Mouse (Mus musculus): ENCODE measurements around the gene Fam189a2. TPM values are rescaled to one million over a fixed set of nuclear protein-coding genes. Genes with fewer than 3 reads are reported as not detected.

The Fam189a2 gene
- polyA plus RNA-seq, 1 experiment, result 0.80 TPM

GRCm38 (mm10) chr19:23956299-23956975, 74.4 kb downstream of the Fam189a2 start:
- H3K4me1 ChIP-seq (ENCODE audit: control insufficient read depth, insufficient read depth, low read length), result no peaks in the 10 kb centered on the region
- no peak for TF ChIP-seq POLR2A (IDR thresholded peaks at IDR 0.05; ENCODE audit: borderline replicate concordance, control insufficient read depth, low read depth, low read length)
- TF ChIP-seq CTCF (IDR thresholded peaks at IDR 0.05; ENCODE audit: control insufficient read depth, insufficient read depth, low read length), result no peak
- no peak overlapping the region for H3K27ac ChIP-seq (ENCODE audit: control insufficient read depth, insufficient read depth, low read depth, low read length, poor library complexity)
- no peak overlapping the region for H3K4me3 ChIP-seq (replicated peaks; ENCODE audit: control insufficient read depth, low read depth, low read length)
- WGBS, result 71% methylated on average over 17 of the region's 17 CpGs

- H3K27ac ChIP-seq (ENCODE audit: control insufficient read depth, insufficient read depth, low read depth, low read length, poor library complexity), result no peak overlapping the region
- WGBS, result 88% methylated on average over 8 of the region's 8 CpGs
Measured at GRCm38 (mm10) chr19:23955461-23955860, 75.4 kb downstream of the Fam189a2 start.

GRCm38 (mm10) chr19:23948301-23949000, 82.4 kb downstream of the Fam189a2 start:
- no peak for TF ChIP-seq POLR2A (IDR thresholded peaks at IDR 0.05; ENCODE audit: borderline replicate concordance, control insufficient read depth, low read depth, low read length)
- no peak for TF ChIP-seq CTCF (IDR thresholded peaks at IDR 0.05; ENCODE audit: control insufficient read depth, insufficient read depth, low read length)
- 70% methylated on average over 12 of the region's 12 CpGs for WGBS

More at GRCm38 (mm10) chr19:23955461-23955860, 75.4 kb downstream of the Fam189a2 start:
- Histone ChIP-seq H3K4me1 (ENCODE audit: control insufficient read depth, insufficient read depth, low read length) (no peaks in the 10 kb centered on the region), H3K4me3 (replicated peaks; ENCODE audit: control insufficient read depth, low read depth, low read length) (no peak overlapping the region)
- TF ChIP-seq POLR2A (IDR thresholded peaks at IDR 0.05; ENCODE audit: borderline replicate concordance, control insufficient read depth, low read depth, low read length) (no peak), CTCF (IDR thresholded peaks at IDR 0.05; ENCODE audit: control insufficient read depth, insufficient read depth, low read length) (no peak)

GRCm38 (mm10) chr19:23947871-23948270, 82.9 kb downstream of the Fam189a2 start:
- Histone ChIP-seq H3K27ac (ENCODE audit: control insufficient read depth, insufficient read depth, low read depth, low read length, poor library complexity) (no peak overlapping the region), H3K4me3 (replicated peaks; ENCODE audit: control insufficient read depth, low read depth, low read length) (no peak overlapping the region), H3K4me1 (ENCODE audit: control insufficient read depth, insufficient read depth, low read length) (no peaks in the 10 kb centered on the region)
- TF ChIP-seq POLR2A (IDR thresholded peaks at IDR 0.05; ENCODE audit: borderline replicate concordance, control insufficient read depth, low read depth, low read length), result no peak
- TF ChIP-seq CTCF (IDR thresholded peaks at IDR 0.05; ENCODE audit: control insufficient read depth, insufficient read depth, low read length), result no peak
- WGBS, result 81% methylated on average over 4 of the region's 4 CpGs

More at GRCm38 (mm10) chr19:23948301-23949000, 82.4 kb downstream of the Fam189a2 start:
- Histone ChIP-seq H3K4me1 (ENCODE audit: control insufficient read depth, insufficient read depth, low read length) (no peaks in the 10 kb centered on the region), H3K27ac (ENCODE audit: control insufficient read depth, insufficient read depth, low read depth, low read length, poor library complexity) (no peak overlapping the region), H3K4me3 (replicated peaks; ENCODE audit: control insufficient read depth, low read depth, low read length) (no peak overlapping the region)

- H3K4me3 ChIP-seq (replicated peaks; ENCODE audit: control insufficient read depth, low read depth, low read length), result no peak overlapping the region
- H3K4me1 ChIP-seq (ENCODE audit: control insufficient read depth, insufficient read depth, low read length), result no peaks in the 10 kb centered on the region
Measured at GRCm38 (mm10) chr19:23946751-23947150, 84.1 kb downstream of the Fam189a2 start.

GRCm38 (mm10) chr19:23946026-23946685, 84.7 kb downstream of the Fam189a2 start:
- Histone ChIP-seq H3K27ac (ENCODE audit: control insufficient read depth, insufficient read depth, low read depth, low read length, poor library complexity) (no peak overlapping the region), H3K4me3 (replicated peaks; ENCODE audit: control insufficient read depth, low read depth, low read length) (no peak overlapping the region), H3K4me1 (ENCODE audit: control insufficient read depth, insufficient read depth, low read length) (no peaks in the 10 kb centered on the region)
- TF ChIP-seq CTCF (IDR thresholded peaks at IDR 0.05; ENCODE audit: control insufficient read depth, insufficient read depth, low read length), result no peak
- no peak for TF ChIP-seq POLR2A (IDR thresholded peaks at IDR 0.05; ENCODE audit: borderline replicate concordance, control insufficient read depth, low read depth, low read length)
- WGBS, result 51% methylated on average over 6 of the region's 6 CpGs

More at GRCm38 (mm10) chr19:23946751-23947150, 84.1 kb downstream of the Fam189a2 start:
- 83% methylated on average over 4 of the region's 4 CpGs for WGBS
- no peak for TF ChIP-seq CTCF (IDR thresholded peaks at IDR 0.05; ENCODE audit: control insufficient read depth, insufficient read depth, low read length)
- TF ChIP-seq POLR2A (IDR thresholded peaks at IDR 0.05; ENCODE audit: borderline replicate concordance, control insufficient read depth, low read depth, low read length), result no peak
- no peak overlapping the region for H3K27ac ChIP-seq (ENCODE audit: control insufficient read depth, insufficient read depth, low read depth, low read length, poor library complexity)

- 75% methylated on average over 7 of the region's 7 CpGs for WGBS
- H3K4me3 ChIP-seq (replicated peaks; ENCODE audit: control insufficient read depth, low read depth, low read length), result no peak overlapping the region
- TF ChIP-seq CTCF (IDR thresholded peaks at IDR 0.05; ENCODE audit: control insufficient read depth, insufficient read depth, low read length), result no peak
- TF ChIP-seq POLR2A (IDR thresholded peaks at IDR 0.05; ENCODE audit: borderline replicate concordance, control insufficient read depth, low read depth, low read length), result no peak
- H3K4me1 ChIP-seq (ENCODE audit: control insufficient read depth, insufficient read depth, low read length), result no peaks in the 10 kb centered on the region
- H3K27ac ChIP-seq (ENCODE audit: control insufficient read depth, insufficient read depth, low read depth, low read length, poor library complexity), result no peak overlapping the region
Measured at GRCm38 (mm10) chr19:23942886-23943285, 87.9 kb downstream of the Fam189a2 start.

GRCm38 (mm10) chr19:23941422-23941949, 89.3 kb downstream of the Fam189a2 start:
- TF ChIP-seq CTCF (IDR thresholded peaks at IDR 0.05; ENCODE audit: control insufficient read depth, insufficient read depth, low read length), result no peak
- no peak for TF ChIP-seq POLR2A (IDR thresholded peaks at IDR 0.05; ENCODE audit: borderline replicate concordance, control insufficient read depth, low read depth, low read length)
- 71% methylated on average over 12 of the region's 12 CpGs for WGBS
- Histone ChIP-seq H3K4me3 (replicated peaks; ENCODE audit: control insufficient read depth, low read depth, low read length) (no peak overlapping the region), H3K27ac (ENCODE audit: control insufficient read depth, insufficient read depth, low read depth, low read length, poor library complexity) (no peak overlapping the region), H3K4me1 (ENCODE audit: control insufficient read depth, insufficient read depth, low read length) (no peaks in the 10 kb centered on the region)
